Mouse (Mus musculus) kidney, postnatal 10 days (tissue): Measurements from ENCODE around the gene Calr4.

Experiments
- DNase-seq: peaks from one replicate; pipeline ENCODE4 v3.0.0; 2021; ENCODE audit warnings: mixed read lengths

The Calr4 gene

GRCm38 (mm10) chr4:109236186-109236879 is 2.0 kb downstream of the Calr4 start:
- DNase-seq, result no peak

DNA sequence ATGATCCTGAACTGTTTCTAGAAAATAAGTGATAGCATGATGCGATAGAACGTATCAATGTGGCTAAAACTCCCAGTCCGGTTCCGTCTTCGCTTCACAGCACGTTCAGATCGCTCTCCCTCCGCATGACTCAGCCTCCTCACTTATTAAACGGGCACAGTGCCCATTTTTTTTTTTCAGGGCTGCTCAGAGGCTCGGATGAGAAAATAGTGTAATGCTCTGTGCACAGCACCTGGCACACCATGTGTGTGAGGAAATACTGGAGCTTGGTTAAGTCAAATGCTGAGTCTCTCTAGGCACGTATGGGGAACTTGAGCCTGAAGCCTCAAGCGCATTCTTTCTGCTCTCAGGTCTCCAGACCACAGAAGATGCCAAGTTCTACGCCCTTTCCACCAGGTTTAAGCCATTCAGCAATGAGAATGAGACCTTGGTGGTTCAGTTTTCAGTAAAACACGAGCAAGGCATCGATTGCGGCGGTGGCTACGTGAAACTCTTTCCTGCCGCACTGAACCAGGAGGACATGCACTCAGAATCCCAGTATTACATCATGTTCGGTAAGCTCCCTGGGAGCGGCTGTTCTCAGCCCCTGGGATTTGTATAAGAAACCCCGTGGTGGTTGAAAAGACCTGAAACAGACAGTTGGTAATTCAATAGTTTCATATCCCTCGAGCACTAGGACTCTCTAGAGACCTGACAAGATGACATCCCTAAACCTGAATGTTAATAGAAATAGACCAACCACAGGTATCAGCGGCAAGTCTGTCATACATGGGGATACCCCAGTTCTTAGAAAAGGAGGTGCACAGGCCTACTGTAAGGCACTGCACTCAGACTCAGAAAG is 4.4 kb downstream of the Calr4 start:
- peak; percentile 52 for DNase-seq

- DNase-seq, result no peak
Measured at GRCm38 (mm10) chr4:109241221-109241620, 6.9 kb downstream of the Calr4 start.

DNA sequence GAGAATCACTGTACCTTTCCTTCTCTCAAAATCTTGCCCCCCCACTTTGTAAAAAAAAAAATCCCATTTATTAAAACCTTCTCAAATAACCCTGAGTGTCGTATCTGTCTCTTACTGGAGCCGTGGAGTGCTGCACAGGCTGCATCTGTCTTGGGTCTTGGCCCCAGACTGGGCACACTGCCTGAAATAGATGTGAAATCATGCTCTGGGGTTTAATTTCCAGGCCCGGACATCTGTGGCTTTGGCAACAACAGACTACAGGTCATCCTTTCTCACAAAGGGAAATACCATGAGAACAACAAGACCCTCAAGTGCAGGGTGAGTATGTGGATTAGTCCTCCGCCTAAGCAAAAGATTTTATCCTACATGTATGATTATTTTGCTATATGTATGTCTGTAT is 7.6 kb downstream of the Calr4 start:
- peak; percentile 54 for DNase-seq

- no peak for DNase-seq
Measured at GRCm38 (mm10) chr4:109244506-109244905, 10.2 kb downstream of the Calr4 start.

DNA sequence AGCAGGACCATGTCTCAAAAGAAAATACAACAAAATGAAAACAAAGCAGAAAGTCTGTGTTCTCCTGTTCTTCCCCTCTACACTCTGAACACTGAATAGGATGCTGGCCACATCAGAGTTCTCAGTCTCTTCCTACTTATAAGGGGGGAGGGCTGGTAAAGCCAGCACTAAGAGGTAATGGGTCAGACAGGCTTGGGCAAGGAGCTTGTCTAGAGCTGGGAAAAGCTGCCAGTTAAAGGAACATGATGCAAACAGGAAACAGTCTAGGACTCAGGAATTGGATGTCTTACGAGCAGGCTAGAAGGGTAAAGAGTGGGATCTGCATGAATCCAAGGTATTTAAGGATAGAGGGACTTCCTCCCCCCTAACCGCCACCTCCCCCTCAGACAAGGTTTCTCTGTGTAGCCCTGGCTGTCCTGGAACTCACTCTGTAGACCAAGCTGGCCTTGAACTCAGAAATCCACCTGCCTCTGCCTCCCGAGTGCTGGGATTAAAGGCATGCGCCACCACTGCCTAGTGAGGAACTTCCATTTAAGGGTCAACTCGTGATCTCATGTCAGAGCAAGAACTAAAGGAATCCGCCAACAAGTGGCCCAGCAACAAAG is 10.8 kb downstream of the Calr4 start:
- DNase-seq, result no peak

GRCm38 (mm10) chr4:109251605-109252004 is 17.3 kb downstream of the Calr4 start:
- DNase-seq, result peak; percentile 37

GRCm38 (mm10) chr4:109252199-109252598 is 17.9 kb downstream of the Calr4 start:
- no peak for DNase-seq

DNA sequence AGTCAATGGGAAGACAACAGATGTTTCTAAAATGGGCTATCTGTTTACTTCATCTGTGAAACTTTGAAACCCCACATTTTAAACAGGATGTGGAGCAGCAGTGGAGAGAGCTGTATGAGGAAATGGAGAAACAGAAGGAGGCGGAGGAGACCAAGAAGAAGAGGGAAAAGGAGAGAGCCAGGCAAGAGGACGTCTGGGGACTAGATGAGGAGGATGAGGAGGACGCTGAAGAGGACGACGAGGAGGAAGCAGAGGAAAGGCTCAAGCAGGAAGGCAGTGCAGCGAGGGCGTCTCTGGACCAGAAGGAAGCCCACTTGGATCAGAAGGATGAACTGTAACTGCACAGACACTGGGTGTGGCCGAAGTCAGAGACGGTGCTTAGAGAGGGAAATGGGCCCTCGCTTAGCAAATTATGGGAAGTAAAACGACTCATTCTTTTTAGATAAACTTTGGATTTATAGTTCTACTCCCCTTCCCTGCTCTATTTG is 19.4 kb downstream of the Calr4 start:
- DNase-seq, result no peak

DNA sequence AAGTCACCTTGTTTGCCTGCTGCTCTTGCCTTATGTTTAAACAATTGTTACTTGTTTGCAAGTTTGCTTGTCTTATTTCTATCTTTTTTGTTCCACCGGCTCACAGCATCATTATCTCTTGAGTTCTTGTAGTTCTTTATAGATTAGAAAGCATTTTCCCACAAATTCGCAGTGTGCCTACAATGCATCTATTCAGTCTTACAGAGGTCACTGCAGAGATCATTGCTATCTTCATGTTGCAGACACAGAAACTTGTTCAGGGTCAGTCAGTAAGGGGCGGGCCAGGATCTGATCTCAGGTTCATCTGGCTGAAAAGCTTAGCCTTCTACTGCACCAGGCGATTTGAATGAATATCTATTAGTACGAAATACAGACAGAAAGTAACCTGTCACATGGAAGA is 20.2 kb downstream of the Calr4 start:
- DNase-seq, result no peak

DNA sequence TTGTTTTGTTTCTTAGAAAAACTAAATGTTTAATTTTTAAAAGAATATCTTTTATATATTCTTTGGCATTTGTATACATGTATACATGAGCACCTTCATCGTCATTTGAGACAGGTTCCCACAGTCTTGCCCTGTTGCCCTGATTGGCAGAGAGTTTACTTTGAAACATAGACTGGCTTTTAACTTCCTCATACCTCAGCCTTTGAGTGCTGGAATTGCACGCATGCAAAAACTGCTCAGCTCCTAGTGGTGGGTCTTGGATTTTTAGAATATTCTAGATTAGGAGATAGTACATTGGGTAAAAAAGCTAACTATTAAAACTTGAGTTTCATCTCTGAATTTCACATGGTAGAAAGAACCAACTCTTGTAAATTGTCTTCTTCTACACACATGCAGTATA is 21.0 kb downstream of the Calr4 start:
- DNase-seq, result no peak

- no peak for DNase-seq
Measured at GRCm38 (mm10) chr4:109255727-109256417, 21.6 kb downstream of the Calr4 start.

DNA sequence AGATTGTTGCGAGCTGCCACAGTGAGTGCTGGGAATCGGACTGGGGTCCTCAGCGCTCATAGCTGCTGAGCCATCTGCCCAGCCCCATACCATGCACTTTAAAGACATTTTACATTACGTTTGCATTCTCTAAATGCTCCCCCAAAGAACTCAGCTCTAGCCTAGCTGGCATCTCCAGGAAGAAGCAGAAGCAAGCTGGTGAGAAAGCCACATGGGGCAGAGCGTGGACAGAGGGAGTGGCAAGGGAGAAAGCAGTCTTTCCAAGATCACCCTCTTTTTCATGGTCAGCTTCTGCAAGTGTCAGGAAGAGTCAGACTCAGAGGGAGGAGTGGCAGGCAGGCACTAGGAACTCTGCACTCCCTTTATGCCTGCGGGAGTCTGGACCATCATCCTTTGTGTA is 22.5 kb downstream of the Calr4 start:
- no peak for DNase-seq

DNA sequence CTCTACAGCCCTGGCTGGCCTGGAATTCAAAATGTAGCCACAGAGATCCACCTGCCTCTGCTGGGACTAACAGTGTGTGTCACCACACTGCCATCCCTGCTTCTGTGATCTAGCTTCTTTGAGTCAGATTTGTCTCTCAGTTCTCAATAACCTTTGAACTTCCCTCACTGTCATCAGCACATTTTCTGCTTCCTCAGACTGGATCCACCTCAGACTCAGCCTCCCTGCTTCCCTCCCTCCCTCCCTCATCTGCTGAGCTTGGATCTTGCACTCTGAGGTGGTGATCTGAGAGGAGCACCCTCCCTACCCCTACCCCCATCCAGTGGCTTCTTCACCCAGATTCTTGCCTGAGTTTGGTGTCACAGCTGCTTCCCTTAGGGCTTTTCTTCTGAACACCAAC is 23.4 kb downstream of the Calr4 start:
- DNase-seq, result no peak

DNA sequence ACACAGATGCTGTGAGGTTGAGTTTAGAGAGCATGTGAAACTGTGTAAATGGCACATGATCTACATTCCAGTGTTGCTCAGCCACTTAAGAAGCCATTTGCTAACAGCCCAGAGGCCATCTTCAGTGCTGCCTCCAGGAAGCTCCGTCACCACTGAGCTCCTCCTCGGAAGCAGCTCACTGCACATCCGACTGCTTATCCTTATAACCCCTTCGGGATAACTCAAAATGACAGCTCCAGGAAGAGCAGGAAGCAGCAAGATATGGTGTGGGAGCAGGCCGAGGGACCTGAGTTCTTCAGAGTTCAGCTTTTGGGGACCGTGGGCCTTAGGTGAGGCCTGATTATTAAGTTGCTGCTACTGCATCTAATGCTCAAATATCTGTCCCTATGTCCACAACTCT is 27.8 kb downstream of the Calr4 start:
- peak; percentile 27 for DNase-seq

DNA sequence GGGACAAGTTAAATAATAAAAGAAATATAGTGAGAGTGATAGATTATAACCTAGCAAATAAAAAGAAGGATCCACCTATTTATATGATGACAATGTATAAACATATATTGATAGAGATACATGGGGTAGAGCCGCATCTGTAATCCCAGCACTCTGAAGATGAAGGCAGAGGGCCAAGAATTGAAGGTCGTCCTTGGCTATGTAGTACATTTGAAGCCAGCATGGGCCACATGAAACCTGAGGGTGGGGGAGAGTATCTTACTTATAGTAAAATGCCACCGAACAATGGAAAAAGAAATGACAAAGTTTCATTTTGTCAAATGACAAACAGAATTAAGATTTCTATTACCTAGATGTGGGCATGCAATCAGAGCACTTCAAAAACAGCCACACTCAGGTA is 31.8 kb downstream of the Calr4 start:
- DNase-seq, result no peak

DNA sequence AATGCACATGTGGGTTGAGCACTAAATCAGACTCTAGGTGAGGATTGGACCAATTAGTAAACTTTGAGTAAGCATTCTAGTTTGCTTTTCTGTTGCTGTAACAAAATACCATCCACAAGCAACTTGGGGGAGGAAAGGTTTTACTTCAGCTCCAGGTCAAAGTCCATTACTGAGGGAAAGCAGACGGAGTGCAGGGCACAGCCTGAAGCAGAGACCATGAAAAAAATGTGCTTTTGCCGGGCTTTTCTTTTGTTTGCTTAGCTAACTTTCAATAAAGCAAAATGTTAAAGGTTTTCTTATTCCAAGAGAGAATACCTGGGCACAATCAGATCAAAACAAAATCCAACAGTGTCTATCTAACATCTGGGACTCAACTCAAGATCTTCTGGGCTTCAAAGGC is 32.5 kb downstream of the Calr4 start:
- no peak for DNase-seq

- DNase-seq, result no peak
Measured at GRCm38 (mm10) chr4:109267452-109267851, 33.2 kb downstream of the Calr4 start.

DNA sequence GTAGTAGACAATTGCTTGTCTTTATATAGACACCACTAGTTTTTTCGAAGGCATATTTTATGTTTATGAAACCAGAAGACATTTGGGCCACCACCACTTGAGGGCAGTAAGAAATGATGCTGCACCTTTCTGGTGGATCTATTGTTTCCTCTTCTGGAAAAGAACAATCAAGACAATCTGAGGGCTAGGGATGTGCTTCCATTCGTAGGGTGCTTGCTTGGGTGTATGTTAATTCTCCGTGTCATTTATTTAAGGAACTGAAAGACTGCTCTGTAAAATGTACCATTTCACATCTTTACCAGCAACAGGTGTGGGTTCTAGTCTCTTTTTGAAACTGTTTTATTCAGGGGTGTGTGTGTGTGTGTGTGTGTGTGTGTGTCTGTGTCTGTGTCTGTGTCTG is 34.6 kb downstream of the Calr4 start:
- DNase-seq, result no peak

GRCm38 (mm10) chr4:109271803-109272202 is 37.5 kb downstream of the Calr4 start:
- no peak for DNase-seq

GRCm38 (mm10) chr4:109273586-109274240 is 39.4 kb downstream of the Calr4 start:
- DNase-seq, result no peak

GRCm38 (mm10) chr4:109279689-109280458 is 45.6 kb downstream of the Calr4 start, which contains the start of gene Eps15:
Gene Eps15 (plus strand): TSS chr4:109280268.
- DNase-seq, result peak; percentile 97
